Mouse (Mus musculus) megakaryocyte, embryonic 14.5 days (primary cell): ENCODE results near the gene Slc7a4.

Experiments
- FLI1 ChIP-seq: IDR thresholded peaks from 2 replicates; pipeline ENCODE4 v1.6.1; 2012; ENCODE audit warnings: low read length, inconsistent platforms, mixed read lengths
- GATA1 ChIP-seq: IDR thresholded peaks from 3 replicates; pipeline ENCODE4 v1.6.1; 2012; ENCODE audit warnings: mixed read lengths, low read length, inconsistent platforms, borderline replicate concordance

GRCm38 (mm10) chr16:17524156-17524555, 58.9 kb downstream of the Slc7a4 start:
- TF ChIP-seq GATA1 = no peak
- no peak for TF ChIP-seq FLI1
